In the genomic region with DNA sequence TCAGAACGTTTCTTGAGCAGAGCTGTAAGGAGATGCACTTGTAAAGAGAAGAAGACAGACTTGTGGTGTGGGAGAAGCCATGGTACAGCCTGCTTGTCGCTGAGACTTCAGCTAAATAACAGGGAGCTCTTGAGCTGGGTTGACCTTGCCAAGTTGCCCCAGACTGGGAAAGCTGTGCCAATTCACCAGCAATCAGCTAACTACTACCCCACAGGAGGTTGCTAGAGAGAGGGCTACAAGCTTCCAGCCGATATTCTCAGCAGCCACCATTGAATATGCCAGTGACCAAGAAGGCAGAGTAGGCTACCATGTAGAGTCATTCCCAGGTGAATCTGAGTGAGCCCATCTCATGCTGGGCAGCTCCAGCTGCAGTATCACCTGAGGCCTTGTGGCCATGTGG, we compare ENCODE assay signal across 31 mouse cellular contexts. TPM values are rescaled to one million over a fixed set of nuclear protein-coding genes. Genes with fewer than 3 reads are reported as not detected.
DNase-seq lines count a peak whose midpoint lies in the region; ATAC-seq lines count a peak whose summit lies in the region.
"Had no signal": no experiment of that assay in that cellular context is flagged by ENCODE, and none has a peak within 500 bp of the region (broad histone marks: within the 10 kb centered on the region; RNA-seq: fewer than 3 reads in every experiment).

No protein-coding gene starts in this region.

- no peaks in the 10 kb centered on the region for H3K27me3 ChIP-seq in heart, embryonic 10.5 days (ENCODE audit: insufficient read depth, poor library complexity, severe bottlenecking)
- 0 out of 2 replicates have a peak, but pooled peaks cover 3% of the 10 kb centered on the region for H3K27me3 ChIP-seq in hindbrain, embryonic 14.5 days (ENCODE audit: control insufficient read depth, insufficient read depth, low read length)
- H3K27me3 ChIP-seq: embryonic facial prominence, embryonic 15.5 days; forebrain, embryonic 13.5 days; heart, embryonic 15.5 days; intestine, embryonic 15.5 days had no signal

- WGBS in heart, embryonic 10.5 days: 49% methylated on average over 3 of the region's 3 CpGs
- 77% methylated on average over 3 of the region's 3 CpGs for WGBS in hindbrain, embryonic 14.5 days

- no peaks in the 10 kb centered on the region for H3K36me3 ChIP-seq in heart, embryonic 10.5 days
- H3K36me3 ChIP-seq in hindbrain, embryonic 14.5 days (replicated peaks; ENCODE audit: control insufficient read depth, insufficient read depth): no peaks in the 10 kb centered on the region
- H3K36me3 ChIP-seq: embryonic facial prominence, embryonic 10.5 days; embryonic facial prominence, embryonic 15.5 days; heart, embryonic 15.5 days; hindbrain, embryonic 10.5 days; intestine, embryonic 15.5 days had no signal

- DNase-seq in cerebellum, adult 11-12 months: peak; percentile 50
- DNase-seq in cerebellum, postnatal 4 days (ENCODE audit: low spot score in 2 of 2): no peak
- DNase-seq in heart, embryonic 10.5 days (ENCODE audit: low spot score): no peak
- no peak for DNase-seq in heart, postnatal 4 days
- DNase-seq in cerebellum, postnatal 25 days: peak; percentile 49 to 54
- DNase-seq in hindbrain, embryonic 14.5 days (ENCODE audit: low spot score): no peak
- DNase-seq: gastrocnemius, postnatal 10 days; kidney, adult 8-10 months; kidney, postnatal 10 days; layer of hippocampus, postnatal 36 days; liver; lung, adult 2 months; lung, postnatal 10 days; midbrain, embryonic 14.5 days; thymus, postnatal 36 days had no signal

- H3K4me1 ChIP-seq in heart, embryonic 10.5 days: peaks cover 29% of the 10 kb centered on the region
- H3K4me1 ChIP-seq in brown adipose tissue, adult 24 weeks (ENCODE audit: control insufficient read depth, insufficient read depth, insufficient read length, low read length): peaks cover 9% of the 10 kb centered on the region
- 0 out of 2 replicates have a peak, but pooled peaks cover 3% of the 10 kb centered on the region for H3K4me1 ChIP-seq in hindbrain, embryonic 14.5 days (replicated peaks; ENCODE audit: control insufficient read depth, insufficient read depth, low read length)
- H3K4me1 ChIP-seq: embryonic facial prominence, embryonic 15.5 days; forebrain, embryonic 13.5 days; hindbrain, embryonic 10.5 days; intestine, embryonic 15.5 days had no signal

- 0 out of 2 replicates have a peak overlapping the region, but pooled peaks have one; percentile 25 for H3K27ac ChIP-seq in heart, embryonic 10.5 days
- peak overlapping the region; percentile 28; the same call in 1 of the 2 replicates for H3K27ac ChIP-seq in brown adipose tissue, adult 24 weeks (replicated peaks; ENCODE audit: low read depth, low read length)
- H3K27ac ChIP-seq in hindbrain, embryonic 14.5 days: no peak overlapping the region
- H3K27ac ChIP-seq: embryonic facial prominence, embryonic 10.5 days; embryonic facial prominence, embryonic 15.5 days; forebrain, embryonic 13.5 days; heart, embryonic 15.5 days; hindbrain, embryonic 10.5 days; intestine, embryonic 15.5 days; liver, embryonic 14.5 days; macrophage had no signal

- H3K4me2 ChIP-seq in hindbrain, embryonic 14.5 days (replicated peaks): no peak overlapping the region
- H3K4me2 ChIP-seq: embryonic facial prominence, embryonic 15.5 days; forebrain, embryonic 13.5 days; heart, embryonic 15.5 days; intestine, embryonic 15.5 days had no signal

- no peak overlapping the region for H3K4me3 ChIP-seq in heart, embryonic 10.5 days
- no peak overlapping the region for H3K4me3 ChIP-seq in brown adipose tissue, adult 24 weeks (ENCODE audit: insufficient read depth, low read depth, low read length)
- H3K4me3 ChIP-seq in hindbrain, embryonic 14.5 days (replicated peaks; ENCODE audit: low read length): no peak overlapping the region
- H3K4me3 ChIP-seq: embryonic facial prominence, embryonic 10.5 days; embryonic facial prominence, embryonic 15.5 days; forebrain, embryonic 13.5 days; heart, embryonic 15.5 days; hindbrain, embryonic 10.5 days; intestine, embryonic 15.5 days had no signal

- ATAC-seq in hindbrain, embryonic 14.5 days (ENCODE audit: low FRiP score): no peak
- ATAC-seq: CD4-positive, CD25-positive, alpha-beta regulatory T cell, adult 4 months; forebrain, embryonic 13.5 days; hindbrain, embryonic 16.5 days; intestine, embryonic 15.5 days had no signal

- no peaks in the 10 kb centered on the region for H3K9me3 ChIP-seq in heart, embryonic 10.5 days
- no peaks in the 10 kb centered on the region for H3K9me3 ChIP-seq in hindbrain, embryonic 14.5 days (ENCODE audit: control insufficient read depth, low read length)
- H3K9me3 ChIP-seq: embryonic facial prominence, embryonic 10.5 days; embryonic facial prominence, embryonic 15.5 days; forebrain, embryonic 13.5 days; heart, embryonic 15.5 days; hindbrain, embryonic 10.5 days; intestine, embryonic 15.5 days had no signal

- no peak overlapping the region for H3K9ac ChIP-seq in hindbrain, embryonic 14.5 days
- H3K9ac ChIP-seq: embryonic facial prominence, embryonic 15.5 days; forebrain, embryonic 13.5 days; heart, embryonic 15.5 days; intestine, embryonic 15.5 days; liver, embryonic 14.5 days had no signal

RNA-seq across cellular contexts. Expression of a gene that starts 11.1 kb away (rescaled TPM):
- polyA plus RNA-seq in heart, embryonic 10.5 days (2016; fragmentation: Nextera tagmentation; extraction: Ambion mirVana): 138 and 194 TPM in 2 replicates
- 100 to 1,000 TPM; 151 to 159 TPM for total RNA-seq in heart, postnatal 4 days (2021)
- polyA plus RNA-seq in brown adipose tissue, adult 24 weeks (2012; ENCODE audit: insufficient read depth, insufficient read length, missing spikeins): 27.5 and 35.0 TPM in 2 replicates
- polyA plus RNA-seq in hindbrain, embryonic 14.5 days (2014; fragmentation: Nextera tagmentation; extraction: Ambion mirVana): 103 and 113 TPM in 2 replicates

RNA-seq across cellular contexts. Expression of a gene that starts 47.4 kb away (rescaled TPM):
- polyA plus RNA-seq in heart, embryonic 10.5 days (2016; fragmentation: Nextera tagmentation; extraction: Ambion mirVana): 13.8 and 15.8 TPM in 2 replicates
- 1 to 10 TPM; 7.1 to 7.6 TPM for total RNA-seq in heart, postnatal 4 days (2021)
- 4.1 TPM in 1 of 2 replicates, not detected in the other for polyA plus RNA-seq in brown adipose tissue, adult 24 weeks (2012; ENCODE audit: insufficient read depth, insufficient read length, missing spikeins)
- polyA plus RNA-seq in hindbrain, embryonic 14.5 days (2014; fragmentation: Nextera tagmentation; extraction: Ambion mirVana): 17.4 and 17.6 TPM in 2 replicates
- total RNA-seq: megakaryocyte-erythroid progenitor cell, adult 5-6 weeks; monocyte, adult 5-6 weeks had no signal
- polyA plus RNA-seq: gonadal fat pad, adult 2 months; large intestine, adult 2 months; lung, adult 2 months; macrophage; thymus, adult 2 months had no signal

Comparison
In these comparisons a context has a peak if more than half of its experiments do, and no peak if none do; other contexts are left out.
1. DNase-seq: peak in cerebellum, adult 11-12 months (single experiment) and cerebellum, postnatal 25 days (2 of 2); none in cerebellum, postnatal 4 days (0 of 2), heart, embryonic 10.5 days (single experiment), heart, postnatal 4 days (single experiment) and hindbrain, embryonic 14.5 days (single experiment).